Mouse (Mus musculus) lung, adult 2 months (tissue): ENCODE data around the gene Mid2.

Experiments used
- CTCF ChIP-seq: fragments of 200-500 bp; IDR thresholded peaks from 2 replicates; pipeline ENCODE4 v1.5.1; 2011; ENCODE audit warnings: mild to moderate bottlenecking, low read length, control low read depth; ENCODE audit not compliant: insufficient read depth
- POLR2A ChIP-seq: fragments of 200-500 bp; IDR thresholded peaks from 2 replicates; pipeline ENCODE4 v1.6.1; 2011; ENCODE audit warnings: low read depth, mild to moderate bottlenecking, control low read depth, low read length, borderline replicate concordance; ENCODE audit errors: extremely low read depth

DNA sequence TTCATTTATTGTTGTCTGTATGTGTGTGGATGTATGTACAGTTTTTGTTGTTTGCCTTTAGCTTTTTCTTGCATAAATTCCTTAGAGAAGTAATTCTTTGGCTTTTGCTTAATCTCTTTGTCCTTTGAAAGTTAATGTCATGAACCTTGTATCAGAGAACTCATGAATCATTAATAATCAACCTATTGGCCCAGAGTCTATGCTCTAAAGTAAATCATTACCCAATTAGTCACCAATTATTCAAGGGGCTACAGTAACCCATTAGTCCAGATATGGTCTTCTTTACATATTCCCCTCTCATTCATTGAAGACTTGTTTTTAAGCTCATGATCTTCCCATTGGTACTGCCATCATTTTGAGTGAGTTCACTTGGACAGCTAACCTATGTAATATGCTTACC, 74.6 kb downstream of the Mid2 start:
- no peak for TF ChIP-seq CTCF
- no peak for TF ChIP-seq POLR2A
